Mouse (Mus musculus) heart, postnatal 36 days (tissue): ENCODE measurements around the gene Pjvk. TPM values are rescaled to one million over a fixed set of nuclear protein-coding genes. Genes with fewer than 3 reads are reported as not detected.
A peak's percentile ranks its signal among the peaks of the same experiment; 100 is the strongest.
"Not testable (repeated sequence)": the region's sequence is repeated elsewhere in the genome, so short reads cannot be mapped to it uniquely, and the experiment has no call there.

Experiments
- DNase-seq, 2 experiments: peaks; one replicate each; pipeline ENCODE4 v3.0.0; 2021 to 2022
- intact Hi-C: fragments of 180-260 bp; cut with DNase I; formaldehyde crosslinking; loops from one replicate; pipeline ENCODE4 v1.15.1; 2025
- total RNA-seq, 2 experiments: library from RNA; stranded (reverse); gene quantifications; 2 replicates each; pipeline ENCODE4 v1.2.3; 2021

Pjvk gene
- total RNA-seq: not detected

DNA sequence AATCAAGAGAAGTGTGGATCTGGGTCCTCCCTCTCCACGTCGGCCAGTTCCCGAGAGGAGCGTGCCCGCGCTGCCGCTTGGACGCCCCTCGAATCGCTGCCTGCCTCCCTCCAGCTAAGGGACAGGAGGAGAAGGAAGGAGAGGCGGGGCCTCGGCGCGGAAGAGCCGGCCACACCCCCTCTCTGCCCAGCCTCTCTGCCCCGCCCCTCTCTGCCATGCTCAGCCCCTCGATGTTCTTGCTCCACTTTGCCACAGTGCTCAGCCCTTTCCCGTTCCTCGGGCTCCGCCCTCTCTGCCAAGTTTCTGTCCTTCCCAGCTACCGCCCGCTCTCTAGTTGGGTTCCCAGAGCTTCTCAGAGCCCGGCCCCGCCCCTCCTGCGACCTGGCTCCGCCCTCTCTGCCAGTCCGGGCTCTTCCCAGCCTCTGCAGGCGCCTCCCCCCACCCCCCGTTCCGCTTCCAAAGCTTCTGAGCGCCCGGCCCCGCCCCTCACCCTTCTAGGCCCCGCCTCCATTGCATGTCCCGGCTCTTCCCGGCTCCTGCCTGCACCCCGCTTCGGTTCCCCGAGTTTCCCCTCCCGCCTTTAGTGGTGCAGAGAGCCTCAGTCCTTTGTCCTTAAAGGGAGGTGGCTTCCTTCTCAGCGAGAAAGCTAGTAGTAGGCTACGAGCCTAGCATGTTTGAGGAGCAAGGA lies at the start of gene Pjvk, which contains the start of gene Prkra:
Pjvk (plus strand) TSS at position 594 of the 688 bp plus-strand sequence.
Prkra (minus strand) TSS at position 133 of the 688 bp plus-strand sequence.
- DNase-seq: peak; percentile 98 to 99
- intact Hi-C loops: loop anchor here (1.0 kb wide), 1 partner anchor 25 kb away; the partner anchor contains the start of gene Fkbp7

DNA sequence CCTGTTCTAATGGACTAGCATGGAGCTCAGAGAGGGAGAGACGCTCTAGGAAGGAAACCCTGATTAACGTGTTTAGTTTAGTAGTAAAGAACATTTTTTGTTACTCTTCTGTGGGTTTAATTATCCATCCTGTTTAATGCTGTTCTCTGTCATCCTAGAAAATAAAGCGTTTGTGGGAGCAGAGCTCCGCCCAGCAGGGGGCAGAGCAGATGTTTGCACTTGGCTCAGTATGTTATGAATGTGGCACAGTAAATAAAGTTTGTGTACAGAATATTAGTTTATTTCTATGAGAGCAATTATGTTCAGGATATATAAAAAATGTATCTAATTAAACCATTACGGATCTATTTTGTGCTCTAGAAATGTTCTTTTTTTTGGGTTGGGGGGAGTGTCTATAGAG lies 49.1 kb upstream of the Pjvk start:
- intact Hi-C loops: no loop called here

DNA sequence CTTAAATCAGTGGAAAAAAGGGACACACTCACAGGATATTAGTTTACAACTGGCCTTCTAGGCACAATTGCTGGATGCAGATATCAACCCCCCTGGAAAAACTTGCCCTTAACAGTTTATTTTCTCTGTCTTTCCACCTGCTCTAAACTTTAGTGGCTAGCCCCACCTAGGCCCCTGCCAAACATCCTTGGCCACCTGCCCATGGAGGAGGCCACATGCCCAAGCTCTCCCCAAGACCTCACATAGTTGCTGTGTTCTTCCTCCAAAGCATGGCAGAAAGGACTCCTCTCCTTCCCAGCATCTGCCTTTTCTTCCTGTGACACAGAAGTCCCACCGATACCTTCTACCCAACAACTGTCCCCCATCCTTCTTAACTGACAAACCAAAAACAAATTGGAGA lies 46.0 kb upstream of the Pjvk start:
- intact Hi-C loops: no loop called here
- no peak for DNase-seq

More for the DNA sequence above, 49.1 kb upstream of the Pjvk start:
- DNase-seq: no peak

DNA sequence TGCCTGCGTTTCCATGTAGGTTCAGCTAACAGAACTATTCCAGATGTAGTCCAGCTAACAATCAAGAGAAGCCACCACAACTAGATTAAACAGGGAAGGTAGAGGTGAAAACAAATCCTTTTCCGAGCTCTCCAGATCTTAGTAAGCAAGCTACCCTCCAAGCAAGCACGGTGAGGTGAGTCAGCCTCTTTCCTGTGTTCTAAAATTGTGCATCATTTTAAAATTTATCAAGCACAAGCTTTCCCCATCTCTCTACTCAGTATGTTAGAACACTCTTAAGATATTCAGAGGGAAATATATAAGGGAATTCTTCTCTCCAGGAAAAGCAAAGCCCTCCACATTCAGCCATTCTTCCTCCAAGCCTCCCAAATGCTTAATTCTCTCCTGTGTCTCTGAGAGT lies 41.6 kb upstream of the Pjvk start:
- intact Hi-C loops: no loop called here
- no peak for DNase-seq

DNA sequence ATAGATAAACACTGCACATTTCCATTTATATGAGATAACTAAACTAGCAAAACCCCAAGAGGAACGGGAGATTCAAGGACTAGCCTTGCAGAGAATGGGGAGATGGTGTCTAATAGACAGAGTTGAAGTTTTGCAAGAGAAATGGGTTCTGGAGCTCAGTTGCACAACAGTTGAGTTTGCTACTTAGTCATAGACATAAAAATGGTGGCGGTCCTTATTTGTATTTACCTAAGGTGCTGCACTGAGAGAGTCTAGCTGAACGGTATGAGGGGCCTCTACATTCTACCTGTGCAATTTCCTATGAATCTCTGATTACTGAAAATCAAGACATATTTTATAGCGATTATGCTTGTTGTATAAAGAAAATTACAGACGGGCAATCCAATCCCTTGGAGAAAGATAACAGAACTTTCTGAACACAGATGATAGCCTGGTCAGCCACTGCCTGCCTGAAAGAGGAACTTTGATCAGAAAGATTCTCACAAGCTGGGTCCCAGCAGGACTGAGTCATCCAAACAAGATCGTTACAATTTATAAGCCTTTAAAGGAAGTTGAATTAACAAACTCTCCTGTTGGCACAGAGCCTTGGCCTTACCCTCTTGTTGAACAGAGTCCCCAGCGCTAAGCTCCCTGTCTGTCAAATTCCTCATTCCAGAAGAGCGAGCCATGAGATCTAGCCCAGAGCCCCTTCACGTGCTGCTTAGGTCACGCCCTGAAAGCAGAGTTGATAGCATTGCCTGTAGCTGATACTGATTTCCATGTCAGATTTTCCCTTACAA lies 37.8 kb upstream of the Pjvk start:
- DNase-seq: no peak
- intact Hi-C loops: no loop called here

DNA sequence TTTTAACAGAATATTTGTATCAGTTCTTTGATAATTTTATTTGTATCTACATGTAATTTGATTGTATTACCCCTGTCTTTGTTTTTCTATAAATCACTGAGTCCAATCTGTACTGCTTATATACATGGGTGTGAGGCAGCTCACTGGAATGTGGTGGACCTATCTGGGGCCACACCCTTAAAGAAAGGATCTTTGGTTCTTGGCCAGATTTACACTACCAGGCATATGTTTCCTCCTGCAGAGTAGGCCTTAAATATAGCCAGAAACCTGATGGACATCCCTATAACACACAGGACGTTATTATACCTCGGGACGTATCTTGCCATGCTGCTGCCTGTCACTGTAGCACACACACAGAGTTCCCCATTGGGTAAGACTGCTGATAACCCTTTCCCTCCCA lies 36.3 kb upstream of the Pjvk start:
- DNase-seq: no peak

DNA sequence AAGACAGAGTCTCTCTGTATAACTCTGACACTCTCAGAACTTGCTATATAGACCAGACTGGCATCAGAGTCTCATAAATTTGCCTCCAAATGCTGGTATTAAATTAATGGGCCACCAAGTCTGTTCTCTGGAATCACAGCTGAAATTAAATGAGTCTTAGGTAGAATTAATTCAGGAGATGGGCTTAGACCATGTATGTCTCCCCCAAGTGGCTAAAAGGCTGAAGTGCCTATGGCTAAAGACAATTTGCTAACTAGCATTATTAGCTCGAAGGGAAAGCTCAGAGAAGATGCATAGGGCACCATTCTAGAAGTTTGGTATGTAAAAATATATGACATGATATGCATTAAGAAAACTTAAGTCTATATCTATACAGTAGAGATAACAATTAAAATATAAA lies 30.2 kb upstream of the Pjvk start:
- peak; percentile 11 for DNase-seq

More for the DNA sequence above, 36.3 kb upstream of the Pjvk start:
- intact Hi-C loops: no loop called here

DNA sequence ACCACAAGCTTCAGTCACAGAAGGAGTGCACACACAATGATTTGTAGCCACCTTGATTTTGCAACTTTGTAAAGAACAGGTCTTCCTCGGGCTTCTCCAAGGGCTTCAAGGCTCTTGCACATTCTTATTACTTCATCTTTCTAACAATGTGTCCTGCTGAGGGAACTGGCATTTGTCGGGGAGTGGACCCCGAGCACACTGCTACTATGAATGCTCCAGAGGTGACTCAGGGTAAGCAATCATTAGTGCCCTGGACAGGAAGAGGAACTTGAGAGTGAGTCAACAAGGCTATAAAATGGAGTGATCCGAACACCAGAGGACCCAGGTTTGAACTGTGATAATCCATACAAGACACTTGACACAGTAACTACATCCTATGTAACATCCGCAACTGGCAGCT lies 28.1 kb upstream of the Pjvk start:
- no peak for DNase-seq
- intact Hi-C loops: no loop called here

More for the DNA sequence above, 30.2 kb upstream of the Pjvk start:
- intact Hi-C loops: loop anchor here (1.0 to 5.0 kb wide), 2 partner anchors 251 to 361 kb away; no protein-coding TSS in a partner anchor

DNA sequence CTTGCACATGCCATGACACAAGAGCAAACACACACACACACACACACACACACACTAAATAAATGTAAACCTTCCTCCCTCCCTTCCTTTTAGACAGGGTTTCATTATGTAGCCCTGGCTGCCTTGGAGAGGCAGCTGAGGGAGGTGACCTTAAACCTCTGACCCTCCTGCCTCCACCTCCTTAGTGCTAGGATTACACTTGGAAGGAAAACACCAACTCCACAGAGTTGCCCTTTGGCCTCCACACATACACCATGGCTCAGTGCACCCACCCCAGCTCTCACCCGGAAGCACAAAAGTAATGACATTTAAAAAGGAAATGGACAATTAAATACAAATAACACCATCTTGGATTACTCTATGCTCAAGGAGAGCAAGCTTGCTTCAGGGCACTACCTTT lies 26.6 kb upstream of the Pjvk start:
- intact Hi-C loops: no loop called here
- no peak for DNase-seq

DNA sequence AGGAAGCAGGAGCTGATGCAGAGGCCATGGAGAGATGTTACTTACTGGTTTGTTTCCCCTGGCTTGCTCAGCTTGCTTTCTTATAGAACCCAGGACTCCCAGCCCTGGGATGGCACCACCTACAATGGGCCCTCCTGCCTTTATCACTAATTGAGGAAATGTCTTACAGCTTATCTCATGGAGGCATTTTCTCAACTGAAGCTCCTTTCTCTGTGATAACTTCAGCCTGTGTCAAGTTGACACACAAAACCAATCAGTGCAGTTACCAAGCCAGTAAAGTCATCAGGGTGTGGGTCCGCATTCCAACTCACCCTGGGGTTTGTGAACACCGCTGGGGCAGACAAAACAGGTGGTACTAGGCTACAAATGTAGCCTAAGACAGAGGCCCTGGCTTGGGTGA lies 26.0 kb upstream of the Pjvk start:
- DNase-seq, intact Hi-C loops: not testable (repeated sequence)

DNA sequence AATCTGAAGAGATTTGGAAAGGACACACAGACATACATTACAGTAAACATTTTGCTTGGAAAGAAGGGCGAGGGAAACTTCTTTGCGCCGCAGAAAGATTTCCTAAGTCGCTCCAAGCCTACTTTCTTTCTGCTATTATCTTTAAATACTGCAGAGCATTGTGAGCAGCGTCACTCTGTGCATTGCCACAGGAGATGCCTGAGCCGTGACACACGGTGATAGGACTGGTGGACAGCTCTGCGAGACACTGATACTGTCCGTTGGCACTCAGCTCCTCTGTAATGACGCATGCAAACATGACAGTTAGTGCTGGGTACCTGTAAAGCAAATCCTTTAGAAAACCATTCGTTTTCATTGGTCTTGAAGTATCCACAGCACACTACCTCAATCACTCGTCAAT lies 18.0 kb upstream of the Pjvk start:
- intact Hi-C loops: no loop called here
- no peak for DNase-seq

DNA sequence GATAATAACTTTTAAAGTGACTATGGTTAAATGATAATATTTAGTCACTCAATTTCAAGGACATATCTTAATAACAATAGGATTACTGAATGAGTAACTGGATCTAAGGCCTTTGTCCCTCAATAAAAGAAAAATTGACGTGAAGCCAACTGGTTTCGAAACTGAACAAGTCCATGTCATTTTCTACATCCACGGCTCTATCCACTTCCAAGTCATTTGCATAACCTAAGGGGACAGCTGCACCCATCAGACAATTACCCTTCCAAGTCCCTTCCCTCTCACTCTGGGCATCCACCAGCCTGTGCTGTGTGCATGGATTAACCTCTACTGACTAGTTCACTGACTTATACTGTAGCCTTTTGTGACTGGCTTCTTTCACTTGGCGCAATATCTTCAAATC lies 16.7 kb upstream of the Pjvk start:
- intact Hi-C loops: no loop called here

DNA sequence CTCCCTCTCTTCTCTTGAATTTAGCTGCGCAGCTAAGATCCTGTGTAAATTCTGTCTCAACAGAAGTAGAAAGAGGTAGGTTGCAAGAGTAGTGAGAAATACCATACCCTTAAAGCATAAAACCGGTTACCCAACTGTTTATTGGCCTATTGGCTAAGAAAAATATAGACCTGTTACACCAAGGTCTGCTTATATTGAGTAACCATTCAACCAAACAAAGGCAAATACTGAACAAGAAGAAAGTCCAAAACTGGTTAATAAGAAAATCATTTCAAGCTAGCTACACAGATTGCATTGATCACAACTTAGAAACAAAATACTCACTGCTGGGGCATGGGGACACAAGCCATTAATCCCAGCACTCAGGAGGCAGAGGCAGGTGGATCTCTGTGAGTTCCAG lies 8.6 kb upstream of the Pjvk start:
- DNase-seq: no peak
- intact Hi-C loops: no loop called here

More for the DNA sequence above, 16.7 kb upstream of the Pjvk start:
- no peak for DNase-seq

DNA sequence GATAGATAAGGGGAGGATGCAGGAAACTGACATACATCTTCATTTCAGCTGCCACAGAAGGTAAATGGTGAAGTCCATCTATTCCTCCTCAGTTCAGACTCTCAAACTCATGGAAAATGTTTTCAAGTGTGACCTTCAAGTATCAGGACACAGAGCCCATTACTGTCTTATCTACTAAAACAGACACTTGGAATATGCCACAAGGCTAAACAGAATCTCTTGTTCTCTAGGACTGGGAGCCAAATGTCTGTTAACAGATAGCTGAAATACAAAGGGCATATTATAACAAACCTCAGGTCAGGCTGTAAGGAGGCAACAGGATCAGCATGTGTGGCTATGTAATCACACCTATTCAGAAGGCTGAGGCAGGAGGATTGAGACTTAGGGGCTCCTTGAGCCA lies 4.5 kb upstream of the Pjvk start:
- no peak for DNase-seq
- intact Hi-C loops: no loop called here

DNA sequence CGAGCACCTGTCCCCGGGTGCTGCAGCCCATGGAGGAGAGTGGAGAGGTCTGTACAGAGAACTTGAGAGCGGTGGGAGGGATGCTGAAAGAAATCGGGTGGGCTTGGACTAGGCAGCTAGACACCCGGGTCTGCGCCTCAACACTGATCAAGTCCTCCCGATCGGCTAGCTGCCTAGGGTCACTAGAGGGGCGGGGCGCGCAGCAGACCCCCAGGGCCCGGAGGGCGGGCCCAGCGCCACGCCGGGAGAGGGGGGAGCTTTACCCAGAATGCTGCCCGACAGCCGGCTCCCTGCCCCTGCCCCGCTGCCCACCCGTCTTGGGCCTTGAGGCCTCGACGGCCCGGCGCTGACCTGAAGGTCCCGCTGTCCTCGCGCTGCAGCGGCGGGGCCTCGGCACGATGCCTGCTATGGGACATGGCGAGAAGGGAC lies 821 bp upstream of the Pjvk start:
- no peak for DNase-seq
- intact Hi-C loops: no loop called here

DNA sequence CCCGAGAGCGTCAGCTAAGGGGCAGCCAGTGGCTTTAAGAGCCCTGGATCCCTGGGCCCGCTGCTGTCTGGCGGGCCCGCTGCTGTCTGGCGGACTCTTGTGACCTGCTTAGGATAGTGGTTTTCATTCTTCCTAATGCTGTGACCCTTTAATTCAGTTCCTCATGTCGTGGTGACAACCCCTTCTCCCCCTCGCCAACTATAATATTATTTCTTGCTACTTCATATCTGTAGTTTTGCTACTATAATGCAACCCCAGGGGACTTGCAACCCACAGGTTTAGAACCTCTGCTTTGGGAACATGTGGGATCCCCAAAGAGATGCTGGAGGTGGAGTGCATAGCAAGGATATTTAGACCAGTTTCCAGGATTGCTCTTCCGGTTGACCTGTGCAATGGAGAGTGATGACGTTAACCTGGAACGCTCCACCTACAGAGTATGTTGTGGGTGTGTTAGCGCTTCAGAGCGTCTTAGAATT lies 428 bp downstream of the Pjvk start:
- no peak for DNase-seq

DNA sequence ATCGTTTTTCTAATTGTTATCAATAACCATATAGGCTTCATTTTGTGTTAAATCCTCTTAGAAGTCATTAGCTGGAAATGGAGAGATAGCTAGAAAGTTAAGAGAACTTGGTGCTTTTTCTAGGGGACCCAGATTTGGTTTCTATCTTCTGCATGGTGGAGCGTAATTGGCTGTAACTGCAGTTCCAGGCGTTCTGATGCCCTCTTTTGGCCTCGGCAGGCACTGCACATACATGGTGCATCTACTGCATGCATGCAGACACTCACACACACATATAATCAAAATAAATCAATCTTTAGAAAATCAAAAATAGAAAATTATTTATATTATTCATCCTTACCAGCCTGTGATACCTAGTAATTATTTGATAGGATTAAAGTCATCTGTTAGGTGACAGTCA lies 4.8 kb downstream of the Pjvk start:
- intact Hi-C loops: no loop called here
- DNase-seq: no peak

More for the DNA sequence above, 428 bp downstream of the Pjvk start:
- intact Hi-C loops: loop anchor here (1.0 kb wide), 1 partner anchor 25 kb away; the partner anchor contains the start of gene Fkbp7

DNA sequence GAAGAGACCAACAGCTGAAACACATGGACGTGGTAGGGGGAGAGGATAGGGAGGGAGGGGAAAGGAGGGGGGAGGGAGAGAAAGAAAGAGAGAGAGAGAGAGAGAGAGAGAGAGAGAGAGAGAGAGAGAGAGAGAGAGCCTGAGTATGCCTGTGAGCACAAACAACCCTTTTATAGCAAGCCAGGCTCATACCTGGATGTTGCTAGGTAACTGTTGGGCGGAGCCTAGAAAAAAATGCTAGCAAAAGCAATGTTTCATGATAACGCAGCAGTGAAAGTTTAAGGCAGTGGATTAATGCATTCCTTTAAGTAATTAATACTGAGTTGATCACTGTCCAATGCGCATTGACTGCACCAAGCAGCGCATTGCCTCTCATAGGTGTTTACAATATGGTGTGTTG lies 6.4 kb downstream of the Pjvk start:
- intact Hi-C loops: no loop called here
- DNase-seq: no peak

DNA sequence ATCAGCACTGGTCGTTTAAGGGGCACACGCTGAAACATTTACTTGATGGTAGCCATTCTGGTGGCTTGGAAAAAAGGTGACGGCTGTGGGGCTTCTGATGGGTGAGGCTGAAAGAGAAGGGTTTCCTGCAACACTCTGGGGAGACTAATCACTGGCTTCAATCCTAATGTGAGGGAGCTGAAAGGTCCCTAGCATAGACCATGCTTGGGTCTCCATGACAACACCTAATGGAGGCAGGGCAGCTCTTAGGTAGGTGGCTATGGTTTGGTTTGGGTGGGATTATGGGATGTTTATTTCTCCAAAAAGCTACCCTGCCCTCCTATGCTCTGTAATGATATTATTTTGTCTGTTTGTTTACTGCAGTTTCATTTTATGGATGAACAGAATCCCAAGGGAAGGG lies 7.2 kb downstream of the Pjvk start:
- no peak for DNase-seq
- intact Hi-C loops: no loop called here

DNA sequence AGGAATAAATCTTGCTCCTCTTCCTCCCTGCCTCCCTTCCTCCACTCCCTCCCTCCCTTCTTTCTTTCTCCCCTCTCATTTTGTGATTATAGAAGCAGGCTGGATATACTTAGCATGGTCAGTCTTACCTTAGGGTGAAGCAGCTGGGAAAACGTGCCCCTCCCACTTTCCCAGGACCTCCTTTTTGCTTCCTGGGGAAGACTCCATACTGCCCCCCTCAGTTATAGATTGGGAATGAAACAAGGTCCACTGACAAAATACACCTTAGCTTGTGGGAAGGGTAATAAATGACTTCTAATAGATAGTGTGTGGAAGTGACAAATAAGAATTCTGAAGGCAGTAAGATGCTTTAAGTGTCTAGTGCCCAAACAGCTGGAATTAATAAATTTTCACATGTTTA lies 7.7 kb downstream of the Pjvk start:
- DNase-seq: no peak
- intact Hi-C loops: no loop called here

DNA sequence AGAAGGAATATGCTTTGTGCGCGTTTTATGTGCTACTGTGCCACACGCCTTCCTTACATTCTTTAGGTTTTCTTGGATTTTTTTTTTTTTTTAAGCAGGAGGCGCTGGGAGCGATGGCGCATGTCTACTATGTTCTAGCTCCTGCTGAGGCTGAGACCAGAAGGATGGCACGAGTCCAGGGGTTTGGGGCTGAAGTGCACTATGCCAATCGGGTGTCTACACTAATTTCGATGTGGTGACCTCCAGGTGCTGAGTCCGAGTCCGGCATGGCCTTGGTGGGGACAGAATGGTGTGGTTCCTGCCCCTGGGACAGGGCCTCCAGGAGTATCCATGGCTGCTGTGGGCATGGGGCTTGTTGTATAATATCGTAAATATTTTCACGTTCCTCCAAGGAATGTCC lies 10.3 kb downstream of the Pjvk start:
- intact Hi-C loops: no loop called here
- DNase-seq: no peak

DNA sequence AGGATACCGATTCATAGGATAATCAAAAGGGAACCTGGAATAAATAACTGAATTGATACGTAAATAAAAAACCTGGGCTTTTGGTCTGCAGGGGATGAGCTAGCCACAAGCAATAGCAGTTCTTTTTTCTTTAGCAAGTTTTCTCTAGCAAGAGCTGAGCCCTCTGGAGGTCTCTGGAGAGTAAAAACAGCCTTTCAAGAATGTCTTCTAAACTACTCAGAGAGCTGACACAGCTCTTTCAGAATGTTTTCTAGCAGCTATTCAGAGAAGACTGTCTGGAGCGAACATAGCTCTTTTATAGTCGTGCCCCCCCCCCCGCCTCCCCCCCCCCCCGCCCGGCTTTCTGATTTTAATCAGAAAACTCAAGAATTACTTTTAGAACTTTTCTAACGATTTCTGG lies 11.1 kb downstream of the Pjvk start:
- intact Hi-C loops: no loop called here
- no peak for DNase-seq
